Mouse (Mus musculus) cerebellum, adult 2 months (tissue): Measurements from ENCODE around the gene Lce1f. TPM values are rescaled to one million over a fixed set of nuclear protein-coding genes. Genes with fewer than 3 reads are reported as not detected.
"Not testable (repeated sequence)": the region's sequence is repeated elsewhere in the genome, so short reads cannot be mapped to it uniquely, and the experiment has no call there.

Experiments used
- DNase-seq, 2 experiments: peaks; one replicate each; pipeline ENCODE4 v3.0.0; 2021
- H3K27ac ChIP-seq: fragments of 200-500 bp; 2 replicates; pipeline ENCODE4 v1.5.1; 2012; ENCODE audit warnings: low read length, control low read depth, inconsistent platforms; ENCODE audit not compliant: insufficient read depth
- H3K27me3 ChIP-seq: fragments of 200-500 bp; 2 replicates; pipeline ENCODE4 v1.6.1; 2012; ENCODE audit warnings: inconsistent platforms, mild to moderate bottlenecking, low read length, moderate library complexity; ENCODE audit not compliant: control insufficient read depth, insufficient read depth
- H3K4me1 ChIP-seq: fragments of 200-500 bp; 2 replicates; pipeline ENCODE4 v1.6.1; 2011; ENCODE audit warnings: low read length; ENCODE audit not compliant: control insufficient read depth, insufficient read depth
- H3K4me3 ChIP-seq: fragments of 200-500 bp; replicated peaks from 2 replicates; pipeline ENCODE3; 2011; ENCODE audit warnings: mild to moderate bottlenecking, low read depth, low read length, control low read depth; ENCODE audit not compliant: insufficient read depth
- CTCF ChIP-seq: fragments of 200-500 bp; IDR thresholded peaks from 2 replicates; pipeline ENCODE4 v1.5.1; 2011; ENCODE audit warnings: low read depth, mild to moderate bottlenecking, control low read depth, low read length, moderate library complexity, borderline replicate concordance; ENCODE audit not compliant: insufficient read depth
- POLR2A ChIP-seq: fragments of 200-500 bp; IDR thresholded peaks from 2 replicates; pipeline ENCODE4 v1.6.1; 2011; ENCODE audit warnings: low read length, control low read depth, borderline replicate concordance; ENCODE audit not compliant: insufficient read depth
- whole genome bisulfite sequencing: fragments of 180-500 bp; shearing (Covaris S2); methylation state at CpG from one replicate; pipeline ENCODE4 v1.1.7; 2018; 5-methylcytosine and 5-hydroxymethylcytosine counted together
- polyA plus RNA-seq: library from polyadenylated mRNA; depleted of rRNA; stranded (reverse); fragments of >200 nt; gene quantifications from 2 replicates; pipeline ENCODE4 v1.2.3, GENCODE M21; 2012; rRNA removed

Gene Lce1f
- polyA plus RNA-seq, 1 experiment: not detected

- Histone ChIP-seq H3K4me1 (no peaks in the 10 kb centered on the region), H3K27me3 (no peaks in the 10 kb centered on the region), H3K4me3 (no peak overlapping the region), H3K27ac (no peak overlapping the region)
- TF ChIP-seq CTCF (no peak), POLR2A (no peak)
- DNase-seq: no peak
Observed at GRCm38 (mm10) chr3:92691688-92692087, 28.5 kb downstream of the Lce1f start.

GRCm38 (mm10) chr3:92689154-92689553, 31.0 kb downstream of the Lce1f start:
- not testable (repeated sequence) for H3K4me3 ChIP-seq, H3K27me3 ChIP-seq, H3K27ac ChIP-seq, H3K4me1 ChIP-seq
- peak; percentile 37 for DNase-seq
- WGBS: 83% methylated on average over 16 of the region's 16 CpGs

- no peak for DNase-seq
- no peak within 1 kb of the TSS for H3K27ac ChIP-seq
- H3K4me3 ChIP-seq: no peak within 1 kb of the TSS
- H3K27me3 ChIP-seq: no peaks in the 10 kb centered on the region
- TF ChIP-seq POLR2A (no peak), CTCF (no peak)
- WGBS: 73% methylated on average over 2 of the region's 2 CpGs
- no peaks in the 10 kb centered on the region for H3K4me1 ChIP-seq
Observed at GRCm38 (mm10) chr3:92687110-92687509, 33.0 kb downstream of the Lce1f start, which contains the start of gene Lce1d. Gene Lce1d, minus strand, starts transcription at chr3:92687210.

GRCm38 (mm10) chr3:92678947-92679346, 41.2 kb downstream of the Lce1f start, which contains the start of gene Lce1c:
Gene Lce1c, plus strand, starts transcription at chr3:92679247.
- H3K27me3 ChIP-seq: no peaks in the 10 kb centered on the region
- 84% methylated on average over 4 of the region's 4 CpGs for WGBS
- no peaks in the 10 kb centered on the region for H3K4me1 ChIP-seq
- no peak within 1 kb of the TSS for H3K27ac ChIP-seq
- no peak within 1 kb of the TSS for H3K4me3 ChIP-seq
- no peak for DNase-seq
- TF ChIP-seq CTCF: no peak
- TF ChIP-seq POLR2A: no peak

- DNase-seq: no peak
- H3K4me1 ChIP-seq: no peaks in the 10 kb centered on the region
- no peak within 1 kb of the TSS for H3K4me3 ChIP-seq
- no peak for TF ChIP-seq POLR2A
- TF ChIP-seq CTCF: no peak
- no peaks in the 10 kb centered on the region for H3K27me3 ChIP-seq
- no peak within 1 kb of the TSS for H3K27ac ChIP-seq
Observed at GRCm38 (mm10) chr3:92670215-92670614, 49.9 kb downstream of the Lce1f start, which contains the start of gene Lce1a2. Gene Lce1a2, minus strand, starts transcription at chr3:92670315.

Other genes with a start within 250 kb of the Lce1f start
- gene Sprr1a, start 234.5 kb downstream of the Lce1f start, polyA plus RNA-seq: 0.70 and 0.95 TPM in 2 replicates
- gene Sprr4, start 219.9 kb downstream of the Lce1f start, polyA plus RNA-seq: not detected in 2 replicates
- not detected in 2 replicates for gene 2310046K23Rik, start 185.8 kb downstream of the Lce1f start, polyA plus RNA-seq
- not detected in 2 replicates for gene Ivl, start 146.6 kb downstream of the Lce1f start, polyA plus RNA-seq
- gene Smcp, start 131.4 kb downstream of the Lce1f start, polyA plus RNA-seq: not detected in 2 replicates
- not detected in 2 replicates for gene 2210017I01Rik, start 112.9 kb downstream of the Lce1f start, polyA plus RNA-seq
- gene Lce6a, start 98.7 kb downstream of the Lce1f start, polyA plus RNA-seq: not detected in 2 replicates
- gene Lce1a1, start 72.0 kb downstream of the Lce1f start, polyA plus RNA-seq: not detected in 2 replicates
- not detected in 2 replicates for gene Lce1b, start 63.4 kb downstream of the Lce1f start, polyA plus RNA-seq
- not detected in 2 replicates for gene Lce1a2, start 50.0 kb downstream of the Lce1f start, polyA plus RNA-seq
- gene Lce1c, start 41.1 kb downstream of the Lce1f start, polyA plus RNA-seq: not detected in 2 replicates
- not detected in 2 replicates for gene Lce1d, start 33.1 kb downstream of the Lce1f start, polyA plus RNA-seq
- gene Lce1e, start 11.3 kb downstream of the Lce1f start, polyA plus RNA-seq: not detected in 2 replicates
- not detected in 2 replicates for gene Gm38119, start 18.7 kb upstream of the Lce1f start, polyA plus RNA-seq
- gene Lce1g, start 32.0 kb upstream of the Lce1f start, polyA plus RNA-seq: not detected in 2 replicates
- gene Lce1h, start 44.7 kb upstream of the Lce1f start, polyA plus RNA-seq: not detected in 2 replicates
- gene Lce1i, start 58.5 kb upstream of the Lce1f start, polyA plus RNA-seq: not detected in 2 replicates
- gene Lce1j, start 70.2 kb upstream of the Lce1f start, polyA plus RNA-seq: not detected in 2 replicates
- gene Lce1k, start 87.5 kb upstream of the Lce1f start, polyA plus RNA-seq: not detected in 2 replicates
- not detected in 2 replicates for gene Kprp, start 106.9 kb upstream of the Lce1f start, polyA plus RNA-seq
- gene Lce1l, start 130.9 kb upstream of the Lce1f start, polyA plus RNA-seq: not detected in 2 replicates
- gene 2310050C09Rik, start 149.9 kb upstream of the Lce1f start, polyA plus RNA-seq: not detected in 2 replicates
- gene Lce3a, start 205.9 kb upstream of the Lce1f start, polyA plus RNA-seq: not detected in 2 replicates
- not detected in 2 replicates for gene Lce3b, start 212.6 kb upstream of the Lce1f start, polyA plus RNA-seq
- not detected in 2 replicates for gene Lce3c, start 224.1 kb upstream of the Lce1f start, polyA plus RNA-seq
- gene Lce3d, start 237.0 kb upstream of the Lce1f start, polyA plus RNA-seq: not detected in 2 replicates
- gene Lce3e, start 246.7 kb upstream of the Lce1f start, polyA plus RNA-seq: not detected in 2 replicates